Mouse (Mus musculus) G1E (cell line): ENCODE measurements around the gene Htt. TPM values are rescaled to one million over a fixed set of nuclear protein-coding genes. Genes with fewer than 3 reads are reported as not detected.

Experiments used
- ATAC-seq: 2 replicates; pipeline ENCODE4 v1.8.0; 2016; ENCODE audit warnings: mild to moderate bottlenecking; ENCODE audit not compliant: insufficient number of reproducible peaks, poor library complexity, low FRiP score, severe bottlenecking; ENCODE audit errors: extremely low read depth
- DNase-seq: peaks from one replicate; pipeline ENCODE4 v3.0.0; 2012; ENCODE audit warnings: low spot score
- H3K27me3 ChIP-seq: 2 replicates; pipeline ENCODE4 v1.6.1; 2012; ENCODE audit warnings: mild to moderate bottlenecking, low read length, inconsistent platforms; ENCODE audit not compliant: insufficient read depth
- H3K36me3 ChIP-seq: replicated peaks from 2 replicates; pipeline ENCODE3; 2012; ENCODE audit warnings: mild to moderate bottlenecking, inconsistent platforms
- H3K4me1 ChIP-seq: 2 replicates; pipeline ENCODE4 v1.6.1; 2012; ENCODE audit warnings: low read depth, low read length, inconsistent platforms, mixed read lengths; ENCODE audit not compliant: insufficient read depth
- H3K4me3 ChIP-seq: 2 replicates; pipeline ENCODE4 v1.5.1; 2012; ENCODE audit warnings: low read depth, mild to moderate bottlenecking, inconsistent platforms, low read length, moderate library complexity, mixed read lengths
- H3K9me3 ChIP-seq: replicated peaks from 2 replicates; pipeline ENCODE4 v1.6.1; 2012; ENCODE audit warnings: inconsistent platforms
- CTCF ChIP-seq: IDR thresholded peaks from 2 replicates; pipeline ENCODE4 v1.5.1; 2012; ENCODE audit warnings: low read depth, low read length, inconsistent platforms, mixed read lengths
- GATA1 ChIP-seq: IDR thresholded peaks from 2 replicates; pipeline ENCODE4 v1.6.1; 2012; ENCODE audit warnings: borderline replicate concordance, low read length, inconsistent platforms, mixed read lengths
- GATA2 ChIP-seq: IDR thresholded peaks from 2 replicates; pipeline ENCODE4 v1.6.1; 2012; ENCODE audit warnings: low read depth, low read length, inconsistent platforms, borderline replicate concordance
- POLR2AphosphoS5 ChIP-seq: IDR thresholded peaks from 2 replicates; pipeline ENCODE4 v1.6.1; 2012; ENCODE audit warnings: low read depth, low read length, inconsistent platforms; ENCODE audit not compliant: insufficient replicate concordance
- TAL1 ChIP-seq: conservative IDR thresholded peaks from 2 replicates; pipeline ENCODE4 v1.6.1; 2012; ENCODE audit warnings: low read depth, low read length, inconsistent platforms, mixed read lengths
- polyA plus RNA-seq: library from polyadenylated mRNA; stranded (reverse); fragments of >175 nt; gene quantifications from 2 replicates; pipeline ENCODE4 v1.2.3, GENCODE M21; 2012
- total RNA-seq, 2 experiments: library from RNA; stranded (forward) in 1 of 2; stranded (reverse) in 1 of 2; fragments of 200-1000 nt in 1 of 2; fragments of >200 nt in 1 of 2; fragmentation: Nextera tagmentation in 1 of 2; gene quantifications; 2 replicates each; pipeline ENCODE4 v1.2.3; 2014 to 2017

Htt gene
- total and polyA plus RNA-seq, 3 experiments = 4.9 to 51.1 (median 24.4) TPM

GRCm38 (mm10) chr5:34909634-34910503 is 148.3 kb downstream of the Htt start:
- TF ChIP-seq CTCF (no peak), GATA2 (no peak), TAL1 (no peak), POLR2AphosphoS5 (no peak)
- no peak for ATAC-seq
- H3K4me1 ChIP-seq = peaks cover 8% of the 10 kb centered on the region; the same call in 1 of the 2 replicates
- peaks cover 2% of the 10 kb centered on the region; the same call in 1 of the 2 replicates for H3K27me3 ChIP-seq
- DNase-seq = no peak
- H3K4me3 ChIP-seq = no peak overlapping the region
- no peaks in the 10 kb centered on the region for H3K9me3 ChIP-seq
- H3K36me3 ChIP-seq = peaks cover 75% of the 10 kb centered on the region

- no peak overlapping the region for H3K4me3 ChIP-seq
- DNase-seq (no peak), ATAC-seq (no peak)
- TF ChIP-seq POLR2AphosphoS5 = no peak
- TF ChIP-seq GATA1 = no peak
- no peak for TF ChIP-seq TAL1
- TF ChIP-seq GATA2 = no peak
- TF ChIP-seq CTCF = no peak
- H3K27me3 ChIP-seq = peaks cover 6% of the 10 kb centered on the region
- H3K36me3 ChIP-seq = peaks cover 70% of the 10 kb centered on the region
- H3K9me3 ChIP-seq = no peaks in the 10 kb centered on the region
- H3K4me1 ChIP-seq = peaks cover 8% of the 10 kb centered on the region; the same call in 1 of the 2 replicates
These were observed 148.9 kb downstream of the Htt start for GRCm38 (mm10) chr5:34910504-34910815.

- Histone ChIP-seq H3K27me3 (peaks cover 6% of the 10 kb centered on the region), H3K4me1 (peaks cover 40% of the 10 kb centered on the region), H3K4me3 (no peak overlapping the region), H3K36me3 (peaks cover 16% of the 10 kb centered on the region), H3K9me3 (no peaks in the 10 kb centered on the region)
- TF ChIP-seq GATA1 (no peak), CTCF (peak; percentile 56; the same call in 1 of the 2 replicates)
- DNase-seq = peak; percentile 36
- no peak for ATAC-seq
These were observed 154.3 kb downstream of the Htt start for GRCm38 (mm10) chr5:34915801-34916200.

GRCm38 (mm10) chr5:34917234-34917655 is 155.7 kb downstream of the Htt start:
- no peak overlapping the region for H3K4me3 ChIP-seq
- ATAC-seq (no peak), DNase-seq (no peak)
- H3K4me1 ChIP-seq = peaks cover 40% of the 10 kb centered on the region
- TF ChIP-seq CTCF = no peak
- no peak for TF ChIP-seq POLR2AphosphoS5
- TF ChIP-seq GATA1 = no peak
- TF ChIP-seq GATA2 = no peak
- no peak for TF ChIP-seq TAL1
- no peaks in the 10 kb centered on the region for H3K9me3 ChIP-seq
- peaks cover 14% of the 10 kb centered on the region for H3K27me3 ChIP-seq
- H3K36me3 ChIP-seq = peaks cover 5% of the 10 kb centered on the region

- ATAC-seq = peak; percentile 51
- no peaks in the 10 kb centered on the region for H3K9me3 ChIP-seq
- TF ChIP-seq GATA2 (peak; percentile 68; the same call in 1 of the 2 replicates), CTCF (no peak), TAL1 (peak; percentile 63), GATA1 (no peak), POLR2AphosphoS5 (no peak)
- H3K36me3 ChIP-seq = no peaks in the 10 kb centered on the region
- H3K27me3 ChIP-seq = peaks cover 19% of the 10 kb centered on the region
- no peak overlapping the region for H3K4me3 ChIP-seq
- DNase-seq = peak; percentile 53
- H3K4me1 ChIP-seq = peaks cover 43% of the 10 kb centered on the region
These were observed 157.2 kb downstream of the Htt start for GRCm38 (mm10) chr5:34918785-34919184.

GRCm38 (mm10) chr5:34922531-34922930 is 161.0 kb downstream of the Htt start:
- no peaks in the 10 kb centered on the region for H3K9me3 ChIP-seq
- no peaks in the 10 kb centered on the region for H3K36me3 ChIP-seq
- no peak for DNase-seq
- H3K4me3 ChIP-seq = no peak overlapping the region
- H3K4me1 ChIP-seq = peaks cover 43% of the 10 kb centered on the region
- no peak for TF ChIP-seq POLR2AphosphoS5
- no peak for TF ChIP-seq GATA2
- no peak for TF ChIP-seq GATA1
- no peak for TF ChIP-seq CTCF
- TF ChIP-seq TAL1 = no peak
- ATAC-seq = no peak
- peaks cover 23% of the 10 kb centered on the region for H3K27me3 ChIP-seq

GRCm38 (mm10) chr5:34923920-34924319 is 162.4 kb downstream of the Htt start:
- no peak for TF ChIP-seq TAL1
- TF ChIP-seq POLR2AphosphoS5 = no peak
- TF ChIP-seq GATA1 = no peak
- no peak for TF ChIP-seq GATA2
- TF ChIP-seq CTCF = no peak
- H3K4me3 ChIP-seq = no peak overlapping the region
- ATAC-seq (no peak), DNase-seq (no peak)
- no peaks in the 10 kb centered on the region for H3K36me3 ChIP-seq
- H3K4me1 ChIP-seq = peaks cover 30% of the 10 kb centered on the region
- H3K9me3 ChIP-seq = no peaks in the 10 kb centered on the region
- peaks cover 23% of the 10 kb centered on the region for H3K27me3 ChIP-seq
